Mouse (Mus musculus): ENCODE measurements at regions not wholly inside any gene's neighbourhood (a gene's known extent, or its start where the extent isn't known, plus 50 kb on each side); places are given as distances from the start of the nearest gene placed in this dataset.

DNA sequence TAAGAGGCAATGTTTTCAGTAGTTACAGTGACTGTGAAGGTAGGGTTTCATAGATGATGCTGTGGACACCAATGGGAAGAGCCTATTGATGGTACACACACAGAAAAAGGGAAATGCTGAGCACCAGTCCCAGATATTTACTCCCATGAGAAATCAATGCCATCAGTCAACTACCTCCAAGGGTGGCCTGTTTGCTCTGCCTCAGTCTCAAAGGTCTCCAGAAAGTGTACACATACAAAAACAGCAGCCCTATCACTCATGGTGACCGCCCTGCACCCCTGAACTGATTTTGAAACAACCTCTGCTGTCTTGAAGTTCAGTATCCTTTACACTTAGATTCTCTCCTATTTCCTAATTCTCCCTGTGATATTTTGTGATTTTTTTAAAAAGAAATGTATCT, 187.2 kb downstream of the Lurap1l start:
- H3K36me3 ChIP-seq (ENCODE audit: control insufficient read depth in 1 of 2, insufficient read depth in 2 of 2, low read length in 2 of 2), result no peaks in the 10 kb centered on the region
- no peak for TF ChIP-seq EP300 (IDR thresholded peaks at IDR 0.05; ENCODE audit: low read depth in 1 of 2, low read length in 2 of 2)
- no peak for TF ChIP-seq TCF12 (IDR thresholded peaks at IDR 0.05; ENCODE audit: low read depth, low read length)
- no peak for TF ChIP-seq BHLHE40 (IDR thresholded peaks at IDR 0.05; ENCODE audit: borderline replicate concordance, low read depth, low read length)
- TF ChIP-seq CTCF (IDR thresholded peaks at IDR 0.05 in 2 of 3, conservative IDR thresholded peaks at IDR 0.05 in 1 of 3; ENCODE audit: control insufficient read depth in 1 of 3, insufficient read depth in 1 of 3, low read depth in 2 of 3, low read length in 3 of 3, poor library complexity in 1 of 3, severe bottlenecking in 1 of 3), result no peak
- TF ChIP-seq RAD21 (IDR thresholded peaks at IDR 0.05; ENCODE audit: low read depth, low read length), result no peak
- TF ChIP-seq MEF2A (IDR thresholded peaks at IDR 0.05; ENCODE audit: extremely low read depth, insufficient replicate concordance, low read depth, low read length, poor library complexity, severe bottlenecking), result no peak
- no peak for TF ChIP-seq ZNF384 (IDR thresholded peaks at IDR 0.05; ENCODE audit: low read depth, low read length)
- TF ChIP-seq UBTF (IDR thresholded peaks at IDR 0.05; ENCODE audit: borderline replicate concordance, insufficient read depth, low read depth, low read length), result no peak
- no peak for TF ChIP-seq SIN3A (IDR thresholded peaks at IDR 0.05; ENCODE audit: low read length)
- no peak for TF ChIP-seq GATA1 (IDR thresholded peaks at IDR 0.05; ENCODE audit: low read depth, low read length)
- no peak for TF ChIP-seq USF2 (IDR thresholded peaks at IDR 0.05; ENCODE audit: borderline replicate concordance in 1 of 2, insufficient read depth in 1 of 2, low read depth in 1 of 2, low read length in 2 of 2)
- no peak for TF ChIP-seq TAL1 (IDR thresholded peaks at IDR 0.05; ENCODE audit: low read length)
- no peak for TF ChIP-seq MAZ (IDR thresholded peaks at IDR 0.05; ENCODE audit: low read depth, low read length)
- TF ChIP-seq NRF1 (IDR thresholded peaks at IDR 0.05; ENCODE audit: insufficient read depth, low read depth, low read length, poor library complexity, severe bottlenecking), result no peak
- no peak for TF ChIP-seq SMC3 (IDR thresholded peaks at IDR 0.05; ENCODE audit: low read depth, low read length)
- TF ChIP-seq GABPA (IDR thresholded peaks at IDR 0.05; ENCODE audit: low read depth, low read length), result no peak
- TF ChIP-seq MXI1 (IDR thresholded peaks at IDR 0.05; ENCODE audit: low read depth, low read length), result no peak
- H3K4me1 ChIP-seq (ENCODE audit: control insufficient read depth in 1 of 2, insufficient read depth in 2 of 2, low read length in 2 of 2), result no peaks in the 10 kb centered on the region
- no peak for DNase-seq (ENCODE audit: low read depth, low spot score)
- H3K4me3 ChIP-seq (ENCODE audit: control insufficient read depth in 1 of 2, insufficient read depth in 1 of 2, low read depth in 2 of 2, low read length in 2 of 2), result no peak overlapping the region
- no peaks in the 10 kb centered on the region for H3K79me2 ChIP-seq (ENCODE audit: control insufficient read depth, insufficient read depth, low read length, poor library complexity)
- no peaks in the 10 kb centered on the region for H3K9me3 ChIP-seq (replicated peaks; ENCODE audit: insufficient read depth, low read length)
- H3K27ac ChIP-seq (ENCODE audit: control insufficient read depth, low read depth, low read length), result no peak overlapping the region
- no peaks in the 10 kb centered on the region for H3K27me3 ChIP-seq (ENCODE audit: control insufficient read depth in 1 of 2, insufficient read depth in 2 of 2, low read length in 2 of 2)
- no peak overlapping the region for H3K9ac ChIP-seq (ENCODE audit: control insufficient read depth, low read depth, low read length, poor library complexity, severe bottlenecking)

GRCm38 (mm10) chr4:81101049-81101448, 190.6 kb downstream of the Lurap1l start:
- DNase-seq (ENCODE audit: low read depth, low spot score), result no peak
- Histone ChIP-seq H3K4me1 (ENCODE audit: control insufficient read depth in 1 of 2, insufficient read depth in 2 of 2, low read length in 2 of 2) (no peaks in the 10 kb centered on the region), H3K9me3 (replicated peaks; ENCODE audit: insufficient read depth, low read length) (no peaks in the 10 kb centered on the region), H3K36me3 (ENCODE audit: control insufficient read depth in 1 of 2, insufficient read depth in 2 of 2, low read length in 2 of 2) (no peaks in the 10 kb centered on the region), H3K27ac (ENCODE audit: control insufficient read depth, low read depth, low read length) (no peak overlapping the region), H3K9ac (ENCODE audit: control insufficient read depth, low read depth, low read length, poor library complexity, severe bottlenecking) (no peak overlapping the region), H3K79me2 (ENCODE audit: control insufficient read depth, insufficient read depth, low read length, poor library complexity) (no peaks in the 10 kb centered on the region), H3K27me3 (ENCODE audit: control insufficient read depth in 1 of 2, insufficient read depth in 2 of 2, low read length in 2 of 2) (no peaks in the 10 kb centered on the region), H3K4me3 (ENCODE audit: control insufficient read depth in 1 of 2, insufficient read depth in 1 of 2, low read depth in 2 of 2, low read length in 2 of 2) (no peak overlapping the region)
- TF ChIP-seq NRF1 (IDR thresholded peaks at IDR 0.05; ENCODE audit: insufficient read depth, low read depth, low read length, poor library complexity, severe bottlenecking), result no peak
- TF ChIP-seq MYC (IDR thresholded peaks at IDR 0.05; ENCODE audit: low read depth, low read length), result no peak
- TF ChIP-seq MEF2A (IDR thresholded peaks at IDR 0.05; ENCODE audit: extremely low read depth, insufficient replicate concordance, low read depth, low read length, poor library complexity, severe bottlenecking), result no peak
- TF ChIP-seq ZKSCAN1 (IDR thresholded peaks at IDR 0.05; ENCODE audit: low read depth, low read length), result no peak
- TF ChIP-seq EP300 (IDR thresholded peaks at IDR 0.05; ENCODE audit: low read depth in 1 of 2, low read length in 2 of 2), result no peak
- TF ChIP-seq MAX (IDR thresholded peaks at IDR 0.05; ENCODE audit: low read length), result no peak
- no peak for TF ChIP-seq MAZ (IDR thresholded peaks at IDR 0.05; ENCODE audit: low read depth, low read length)

Measured in MEL (cell line).